Mouse (Mus musculus) kidney, adult 18-20 months (tissue): ENCODE measurements at regions not wholly inside any gene's neighbourhood (a gene's known extent, or its start where the extent isn't known, plus 50 kb on each side); places are given as distances from the start of the nearest gene placed in this dataset.
"Not testable (repeated sequence)": the region's sequence is repeated elsewhere in the genome, so short reads cannot be mapped to it uniquely, and the experiment has no call there.

Experiments used
- DNase-seq: peaks from one replicate; pipeline ENCODE4 v3.0.0; 2021

- DNase-seq, result no peak
These were observed 253.4 kb upstream of the Kcnj3 start for GRCm38 (mm10) chr2:55182416-55182815.

- DNase-seq, result no peak
These were observed 228.9 kb upstream of the Kcnj3 start for GRCm38 (mm10) chr2:55206891-55207290.

GRCm38 (mm10) chr2:55208620-55209019 lies 227.2 kb upstream of the Kcnj3 start:
- DNase-seq, result no peak

GRCm38 (mm10) chr2:55209848-55210390 lies 225.9 kb upstream of the Kcnj3 start:
- no peak for DNase-seq

GRCm38 (mm10) chr2:55211281-55211680 lies 224.5 kb upstream of the Kcnj3 start:
- DNase-seq, result no peak

GRCm38 (mm10) chr2:55222046-55222445 lies 213.7 kb upstream of the Kcnj3 start:
- DNase-seq, result no peak

- not testable (repeated sequence) for DNase-seq
These were observed 213.0 kb upstream of the Kcnj3 start for GRCm38 (mm10) chr2:55222741-55223140.

- no peak for DNase-seq
These were observed 207.5 kb upstream of the Kcnj3 start for GRCm38 (mm10) chr2:55228131-55228797.

- DNase-seq, result no peak
These were observed 203.9 kb upstream of the Kcnj3 start for GRCm38 (mm10) chr2:55231841-55232240.

GRCm38 (mm10) chr2:55253134-55253533 lies 182.6 kb upstream of the Kcnj3 start:
- no peak for DNase-seq

- no peak for DNase-seq
These were observed 173.0 kb upstream of the Kcnj3 start for GRCm38 (mm10) chr2:55262721-55263278.

- DNase-seq, result no peak
These were observed 171.8 kb upstream of the Kcnj3 start for GRCm38 (mm10) chr2:55263847-55264449.

- peak; percentile 7 for DNase-seq
These were observed 129.4 kb upstream of the Kcnj3 start for GRCm38 (mm10) chr2:55306387-55306786.

- no peak for DNase-seq
These were observed 120.1 kb upstream of the Kcnj3 start for GRCm38 (mm10) chr2:55315627-55316026.

- not testable (repeated sequence) for DNase-seq
These were observed 81.7 kb upstream of the Kcnj3 start for GRCm38 (mm10) chr2:55354061-55354460.
